Mouse (Mus musculus) lung, postnatal 25 days (tissue): ENCODE results near the gene Slc9b1.
A peak's percentile ranks its signal among the peaks of the same experiment; 100 is the strongest.

Experiments used
- DNase-seq: peaks from one replicate; pipeline ENCODE4 v3.0.0; 2022; ENCODE audit warnings: low spot score

The Slc9b1 gene

GRCm38 (mm10) chr3:135379868-135380267, 32.0 kb downstream of the Slc9b1 start:
- no peak for DNase-seq

GRCm38 (mm10) chr3:135393186-135393585, 45.4 kb downstream of the Slc9b1 start:
- DNase-seq = no peak

GRCm38 (mm10) chr3:135395085-135395484, 47.3 kb downstream of the Slc9b1 start:
- DNase-seq = no peak

GRCm38 (mm10) chr3:135396081-135396480, 48.3 kb downstream of the Slc9b1 start:
- no peak for DNase-seq

GRCm38 (mm10) chr3:135397112-135397511, 49.3 kb downstream of the Slc9b1 start:
- DNase-seq = no peak

GRCm38 (mm10) chr3:135402201-135402658, 54.4 kb downstream of the Slc9b1 start:
- peak; percentile 88 for DNase-seq

GRCm38 (mm10) chr3:135403211-135403610, 55.4 kb downstream of the Slc9b1 start:
- DNase-seq = no peak

- DNase-seq = no peak
Measured at GRCm38 (mm10) chr3:135403856-135404255, 56.0 kb downstream of the Slc9b1 start.

GRCm38 (mm10) chr3:135404599-135404998, 56.8 kb downstream of the Slc9b1 start:
- DNase-seq = no peak

GRCm38 (mm10) chr3:135407351-135407750, 59.5 kb downstream of the Slc9b1 start:
- no peak for DNase-seq

- DNase-seq = no peak
Measured at GRCm38 (mm10) chr3:135409219-135409618, 61.4 kb downstream of the Slc9b1 start.

- DNase-seq = no peak
Measured at GRCm38 (mm10) chr3:135411056-135411455, 63.2 kb downstream of the Slc9b1 start.

- DNase-seq = no peak
Measured at GRCm38 (mm10) chr3:135411824-135412223, 64.0 kb downstream of the Slc9b1 start.

GRCm38 (mm10) chr3:135417245-135417644, 69.4 kb downstream of the Slc9b1 start:
- no peak for DNase-seq

- peak; percentile 16 for DNase-seq
Measured at GRCm38 (mm10) chr3:135417799-135418198, 70.0 kb downstream of the Slc9b1 start.

GRCm38 (mm10) chr3:135420542-135421309, 72.9 kb downstream of the Slc9b1 start:
- DNase-seq = no peak

GRCm38 (mm10) chr3:135421310-135421594, 73.4 kb downstream of the Slc9b1 start:
- DNase-seq = no peak

- DNase-seq = no peak
Measured at GRCm38 (mm10) chr3:135422232-135422855, 74.5 kb downstream of the Slc9b1 start.

GRCm38 (mm10) chr3:135422856-135423607, 75.2 kb downstream of the Slc9b1 start:
- peak; percentile 81 for DNase-seq

GRCm38 (mm10) chr3:135423608-135424212, 75.9 kb downstream of the Slc9b1 start, which contains the start of gene Cisd2:
Gene Cisd2 (minus strand): TSS chr3:135423925.
- no peak for DNase-seq

GRCm38 (mm10) chr3:135436901-135437616, 89.2 kb downstream of the Slc9b1 start:
- no peak for DNase-seq
